Mouse (Mus musculus): ENCODE data around the gene Cog8. TPM values are rescaled to one million over a fixed set of nuclear protein-coding genes. Genes with fewer than 3 reads are reported as not detected.

Gene Cog8
- polyA plus RNA-seq, 1 experiment from 2014 or later = 42.7 TPM

DNA sequence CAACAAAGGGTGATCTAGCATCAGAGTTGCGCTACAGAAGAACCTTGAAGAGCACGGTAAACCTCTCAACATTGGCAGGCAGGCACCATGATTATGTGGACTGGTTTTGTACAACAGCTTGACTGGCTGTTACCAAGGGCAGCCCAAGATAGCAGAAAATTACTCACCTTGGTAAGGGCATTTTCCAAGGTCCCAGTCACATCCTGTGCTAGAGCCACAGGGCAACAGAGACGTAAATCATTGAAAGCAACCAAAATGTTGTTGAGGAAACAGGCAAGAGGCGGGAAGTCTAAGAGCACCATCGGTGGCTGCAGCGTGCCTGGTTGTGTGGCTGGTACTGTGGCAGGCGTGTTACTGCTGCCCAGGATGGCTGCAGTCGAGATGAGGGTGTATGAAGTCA lies 4.4 kb downstream of the Cog8 start:
- no peaks in the 10 kb centered on the region for H3K9me3 ChIP-seq (ENCODE audit: control insufficient read depth, low read length)
- H3K4me3 ChIP-seq (ENCODE audit: low read depth, low read length) = no peak overlapping the region
- H3K4me1 ChIP-seq (ENCODE audit: control insufficient read depth, insufficient read depth, low read length) = no peaks in the 10 kb centered on the region
- no peak for DNase-seq (ENCODE audit: low spot score)
- H3K27me3 ChIP-seq (ENCODE audit: control insufficient read depth, insufficient read depth, low read length) = no peaks in the 10 kb centered on the region
- H3K36me3 ChIP-seq (ENCODE audit: control insufficient read depth, insufficient read depth, low read length) = peaks cover 27% of the 10 kb centered on the region
- H3K9ac ChIP-seq (ENCODE audit: low read length) = no peak overlapping the region
- no peak overlapping the region for H3K27ac ChIP-seq (replicated peaks; ENCODE audit: low read depth, low read length)
- no peak overlapping the region for H3K4me2 ChIP-seq (ENCODE audit: low read depth, severe bottlenecking)
- 96% methylated on average over 8 of the region's 8 CpGs for WGBS
- no peak for ATAC-seq (ENCODE audit: insufficient number of reproducible peaks, low FRiP score, low TSS enrichment, low read depth)

DNA sequence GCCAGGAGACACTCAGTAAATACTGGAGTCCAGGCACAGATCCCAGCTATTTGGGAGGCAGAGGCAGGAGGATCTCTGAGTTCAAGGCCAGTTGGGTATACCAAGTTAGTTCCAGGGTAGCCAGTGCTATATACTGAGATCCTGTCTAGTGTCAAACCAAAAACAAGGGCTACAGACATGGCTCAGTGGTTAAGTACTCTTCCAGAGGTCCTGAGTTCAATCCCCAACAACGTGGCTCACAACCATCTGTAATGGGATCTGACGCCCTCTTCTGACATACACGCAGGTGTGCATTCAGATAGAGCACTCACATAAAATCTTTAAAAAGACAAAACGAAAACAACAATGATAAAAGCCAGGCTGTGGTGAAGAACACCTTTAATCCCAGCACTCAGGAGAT lies 7.0 kb downstream of the Cog8 start:
- no peaks in the 10 kb centered on the region for H3K4me1 ChIP-seq (ENCODE audit: control insufficient read depth, insufficient read depth, low read length)
- no peaks in the 10 kb centered on the region for H3K9me3 ChIP-seq (ENCODE audit: control insufficient read depth, low read length)
- H3K27me3 ChIP-seq (ENCODE audit: control insufficient read depth, insufficient read depth, low read length) = no peaks in the 10 kb centered on the region
- peak overlapping the region; percentile 88; the same call in 1 of the 2 replicates for H3K27ac ChIP-seq (replicated peaks; ENCODE audit: low read depth, low read length)
- peak overlapping the region; percentile 71; the same call in 1 of the 2 replicates for H3K4me2 ChIP-seq (ENCODE audit: low read depth, severe bottlenecking)
- peak overlapping the region; percentile 83; the same call in 1 of the 2 replicates for H3K4me3 ChIP-seq (ENCODE audit: low read depth, low read length)
- peaks cover 42% of the 10 kb centered on the region for H3K36me3 ChIP-seq (ENCODE audit: control insufficient read depth, insufficient read depth, low read length)
- WGBS = 98% methylated on average over 4 of the region's 4 CpGs
- DNase-seq (ENCODE audit: low spot score) (no peak), ATAC-seq (ENCODE audit: insufficient number of reproducible peaks, low FRiP score, low TSS enrichment, low read depth) (no peak)
- no peak overlapping the region for H3K9ac ChIP-seq (ENCODE audit: low read length)

- Histone ChIP-seq H3K9me3 (ENCODE audit: control insufficient read depth, low read length) (no peaks in the 10 kb centered on the region), H3K27me3 (ENCODE audit: control insufficient read depth, insufficient read depth, low read length) (no peaks in the 10 kb centered on the region), H3K36me3 (ENCODE audit: control insufficient read depth, insufficient read depth, low read length) (peaks cover 43% of the 10 kb centered on the region), H3K27ac (replicated peaks; ENCODE audit: low read depth, low read length) (peak within 1 kb of the TSS; percentile 88), H3K4me3 (ENCODE audit: low read depth, low read length) (peak within 1 kb of the TSS; percentile 83), H3K4me2 (ENCODE audit: low read depth, severe bottlenecking) (peak within 1 kb of the TSS; percentile 71), H3K4me1 (ENCODE audit: control insufficient read depth, insufficient read depth, low read length) (no peaks in the 10 kb centered on the region), H3K9ac (ENCODE audit: low read length) (peak within 1 kb of the TSS; percentile 82)
- under 1% methylated on average over 87 of the region's 87 CpGs for WGBS
- DNase-seq (ENCODE audit: low spot score) (peak; percentile 79), ATAC-seq (ENCODE audit: insufficient number of reproducible peaks, low FRiP score, low TSS enrichment, low read depth) (peak; percentile 75)
Observed at GRCm38 (mm10) chr8:107048061-107048941, 8.2 kb downstream of the Cog8 start, which contains the start of gene Pdf. Gene Pdf, minus strand, starts transcription at chr8:107048614.

DNA sequence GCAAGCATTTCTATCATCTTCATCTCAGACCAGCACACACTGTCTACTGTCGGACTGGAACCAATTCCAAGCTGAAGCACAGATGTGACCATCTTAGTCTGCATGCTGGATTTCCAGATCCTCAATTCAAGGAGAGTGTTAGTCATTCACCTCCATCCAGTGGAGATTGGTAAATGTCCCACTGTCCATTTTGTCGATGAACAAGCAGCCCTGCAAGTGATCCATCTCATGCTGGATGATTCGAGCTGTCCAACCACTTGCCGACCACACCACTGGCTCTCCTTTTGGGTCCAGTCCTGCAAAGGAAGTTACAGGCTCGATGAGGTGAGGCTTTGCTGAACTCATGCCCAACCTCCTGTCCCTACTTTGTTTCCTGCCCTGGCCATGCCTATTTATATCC lies 9.5 kb downstream of the Cog8 start:
- Histone ChIP-seq H3K9ac (ENCODE audit: low read length) (no peak overlapping the region), H3K4me1 (ENCODE audit: control insufficient read depth, insufficient read depth, low read length) (no peaks in the 10 kb centered on the region), H3K4me3 (ENCODE audit: low read depth, low read length) (no peak overlapping the region), H3K36me3 (ENCODE audit: control insufficient read depth, insufficient read depth, low read length) (peaks cover 38% of the 10 kb centered on the region), H3K9me3 (ENCODE audit: control insufficient read depth, low read length) (no peaks in the 10 kb centered on the region), H3K27me3 (ENCODE audit: control insufficient read depth, insufficient read depth, low read length) (no peaks in the 10 kb centered on the region), H3K27ac (replicated peaks; ENCODE audit: low read depth, low read length) (no peak overlapping the region), H3K4me2 (ENCODE audit: low read depth, severe bottlenecking) (peak overlapping the region; percentile 71; the same call in 1 of the 2 replicates)
- ATAC-seq (ENCODE audit: insufficient number of reproducible peaks, low FRiP score, low TSS enrichment, low read depth) = no peak
- WGBS = 89% methylated on average over 5 of the region's 5 CpGs
- DNase-seq (ENCODE audit: low spot score) = no peak

DNA sequence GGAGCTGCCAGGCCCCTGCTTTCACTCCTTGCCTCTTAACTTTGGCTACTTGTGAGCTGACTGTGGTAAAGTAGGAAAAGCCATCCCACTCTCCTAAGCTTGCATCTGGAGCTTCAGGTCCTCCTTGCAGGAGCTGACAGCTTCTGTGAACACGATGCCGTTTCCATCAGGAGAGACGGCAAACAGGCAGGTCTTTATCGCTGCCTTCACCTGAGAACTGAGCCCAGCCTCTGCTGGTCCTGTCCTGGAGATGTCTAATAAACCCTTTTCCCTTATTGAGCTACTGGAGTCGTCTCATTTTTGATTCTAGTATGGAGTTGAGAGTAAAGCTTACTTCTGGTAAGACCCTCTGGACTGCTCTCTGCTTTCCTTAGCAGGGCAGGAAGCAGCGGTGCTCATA lies 11.0 kb downstream of the Cog8 start:
- H3K27me3 ChIP-seq (ENCODE audit: control insufficient read depth, insufficient read depth, low read length) = no peaks in the 10 kb centered on the region
- WGBS = 89% methylated on average over 6 of the region's 6 CpGs
- no peak overlapping the region for H3K4me2 ChIP-seq (ENCODE audit: low read depth, severe bottlenecking)
- H3K4me1 ChIP-seq (ENCODE audit: control insufficient read depth, insufficient read depth, low read length) = no peaks in the 10 kb centered on the region
- DNase-seq (ENCODE audit: low spot score) (no peak), ATAC-seq (ENCODE audit: insufficient number of reproducible peaks, low FRiP score, low TSS enrichment, low read depth) (no peak)
- H3K4me3 ChIP-seq (ENCODE audit: low read depth, low read length) = no peak overlapping the region
- H3K27ac ChIP-seq (replicated peaks; ENCODE audit: low read depth, low read length) = no peak overlapping the region
- H3K9ac ChIP-seq (ENCODE audit: low read length) = no peak overlapping the region; the same call in 1 of the 2 replicates
- H3K36me3 ChIP-seq (ENCODE audit: control insufficient read depth, insufficient read depth, low read length) = peaks cover 35% of the 10 kb centered on the region
- no peaks in the 10 kb centered on the region for H3K9me3 ChIP-seq (ENCODE audit: control insufficient read depth, low read length)

DNA sequence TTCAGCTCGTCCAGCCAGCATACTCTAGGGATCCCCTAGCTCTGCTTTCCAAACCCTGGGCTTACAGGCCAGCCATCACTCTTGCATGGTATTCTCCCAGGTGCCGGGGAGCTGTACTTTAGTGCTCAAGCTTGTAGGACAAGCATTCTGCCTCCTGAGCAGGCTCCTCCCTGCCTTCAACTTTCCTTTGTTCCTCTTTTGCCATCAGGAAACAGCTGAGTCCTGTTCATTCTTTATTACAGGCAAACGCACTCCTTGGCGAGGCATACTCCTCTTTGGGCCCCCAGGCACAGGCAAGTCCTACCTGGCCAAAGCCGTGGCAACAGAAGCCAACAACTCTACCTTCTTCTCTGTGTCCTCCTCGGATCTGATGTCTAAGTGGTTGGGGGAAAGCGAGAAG lies 15.9 kb downstream of the Cog8 start:
- Histone ChIP-seq H3K4me2 (ENCODE audit: low read depth, severe bottlenecking) (no peak overlapping the region), H3K4me1 (ENCODE audit: control insufficient read depth, insufficient read depth, low read length) (no peaks in the 10 kb centered on the region), H3K27me3 (ENCODE audit: control insufficient read depth, insufficient read depth, low read length) (no peaks in the 10 kb centered on the region), H3K36me3 (ENCODE audit: control insufficient read depth, insufficient read depth, low read length) (peaks cover 35% of the 10 kb centered on the region), H3K27ac (replicated peaks; ENCODE audit: low read depth, low read length) (no peak overlapping the region), H3K4me3 (ENCODE audit: low read depth, low read length) (no peak overlapping the region), H3K9me3 (ENCODE audit: control insufficient read depth, low read length) (no peaks in the 10 kb centered on the region), H3K9ac (ENCODE audit: low read length) (no peak overlapping the region)
- DNase-seq (ENCODE audit: low spot score) = no peak
- ATAC-seq (ENCODE audit: insufficient number of reproducible peaks, low FRiP score, low TSS enrichment, low read depth) = no peak
- WGBS = 83% methylated on average over 7 of the region's 7 CpGs

- H3K4me1 ChIP-seq (ENCODE audit: control insufficient read depth, insufficient read depth, low read length) = peaks cover 9% of the 10 kb centered on the region
- H3K27ac ChIP-seq (replicated peaks; ENCODE audit: low read depth, low read length) = no peak overlapping the region
- no peak overlapping the region for H3K4me3 ChIP-seq (ENCODE audit: low read depth, low read length)
- peaks cover 14% of the 10 kb centered on the region; the same call in 1 of the 2 replicates for H3K36me3 ChIP-seq (ENCODE audit: control insufficient read depth, insufficient read depth, low read length)
- no peak for DNase-seq (ENCODE audit: low spot score)
- H3K9ac ChIP-seq (ENCODE audit: low read length) = no peak overlapping the region
- H3K9me3 ChIP-seq (ENCODE audit: control insufficient read depth, low read length) = no peaks in the 10 kb centered on the region
- ATAC-seq (ENCODE audit: insufficient number of reproducible peaks, low FRiP score, low TSS enrichment, low read depth) = no peak
- no peaks in the 10 kb centered on the region for H3K27me3 ChIP-seq (ENCODE audit: control insufficient read depth, insufficient read depth, low read length)
- H3K4me2 ChIP-seq (ENCODE audit: low read depth, severe bottlenecking) = no peak overlapping the region
- WGBS = 94% methylated on average over 8 of the region's 8 CpGs
Observed at GRCm38 (mm10) chr8:107036626-107037025, 19.9 kb downstream of the Cog8 start.

DNA sequence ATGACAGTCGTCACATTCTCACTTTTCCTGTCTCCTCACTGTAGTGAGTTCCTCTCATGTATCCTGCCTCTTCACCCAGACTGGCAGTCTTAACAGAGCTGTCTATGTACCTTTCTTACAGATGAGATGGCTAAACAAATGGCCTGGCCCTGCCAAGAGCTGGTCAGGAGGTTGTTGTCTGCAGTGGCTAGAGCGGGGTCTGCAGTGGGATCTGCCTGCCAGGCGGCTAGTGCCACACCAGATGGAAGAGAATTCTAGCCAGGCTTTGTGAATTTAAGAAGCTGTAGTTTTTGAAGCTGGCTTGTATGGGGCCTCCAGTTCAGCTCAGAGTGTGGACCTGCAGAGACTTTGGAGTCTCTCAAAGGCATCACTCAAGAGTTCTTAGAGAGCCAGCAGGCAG lies 20.8 kb downstream of the Cog8 start:
- peaks cover 9% of the 10 kb centered on the region for H3K4me1 ChIP-seq (ENCODE audit: control insufficient read depth, insufficient read depth, low read length)
- H3K4me3 ChIP-seq (ENCODE audit: low read depth, low read length) = no peak overlapping the region
- H3K9ac ChIP-seq (ENCODE audit: low read length) = no peak overlapping the region
- H3K9me3 ChIP-seq (ENCODE audit: control insufficient read depth, low read length) = no peaks in the 10 kb centered on the region
- H3K4me2 ChIP-seq (ENCODE audit: low read depth, severe bottlenecking) = no peak overlapping the region
- no peaks in the 10 kb centered on the region for H3K27me3 ChIP-seq (ENCODE audit: control insufficient read depth, insufficient read depth, low read length)
- peaks cover 13% of the 10 kb centered on the region; the same call in 1 of the 2 replicates for H3K36me3 ChIP-seq (ENCODE audit: control insufficient read depth, insufficient read depth, low read length)
- ATAC-seq (ENCODE audit: insufficient number of reproducible peaks, low FRiP score, low TSS enrichment, low read depth) (no peak), DNase-seq (ENCODE audit: low spot score) (no peak)
- H3K27ac ChIP-seq (replicated peaks; ENCODE audit: low read depth, low read length) = no peak overlapping the region
- 85% methylated on average over 3 of the region's 3 CpGs for WGBS
